Mouse (Mus musculus): ENCODE measurements around the gene Slmap. TPM values are rescaled to one million over a fixed set of nuclear protein-coding genes. Genes with fewer than 3 reads are reported as not detected.

The Slmap gene
- polyA plus RNA-seq, 1 experiment from 2014 or later, result 24.3 TPM

GRCm38 (mm10) chr14:26431919-26432318 lies 102.8 kb downstream of the Slmap start:
- WGBS, result 93% methylated on average over 2 of the region's 2 CpGs
- no peak for ATAC-seq (replicated peaks; ENCODE audit: low FRiP score, low read depth)

GRCm38 (mm10) chr14:26420231-26420630 lies 114.5 kb downstream of the Slmap start:
- H3K36me3 ChIP-seq (ENCODE audit: insufficient read depth, low read length), result peaks cover 30% of the 10 kb centered on the region
- H3K4me1 ChIP-seq (replicated peaks; ENCODE audit: insufficient read depth, low read length), result no peaks in the 10 kb centered on the region
- no peak overlapping the region for H3K4me3 ChIP-seq (replicated peaks; ENCODE audit: low read depth, low read length)
- no peak overlapping the region for H3K4me2 ChIP-seq (ENCODE audit: low read length)
- H3K27me3 ChIP-seq (ENCODE audit: insufficient read depth, low read length), result no peaks in the 10 kb centered on the region
- H3K9me3 ChIP-seq (replicated peaks; ENCODE audit: low read length), result no peaks in the 10 kb centered on the region
- TF ChIP-seq CTCF (IDR thresholded peaks at IDR 0.05; ENCODE audit: low read depth), result no peak
- ATAC-seq (replicated peaks; ENCODE audit: low FRiP score, low read depth) (no peak), DNase-seq (ENCODE audit: low spot score) (no peak)
- no peak overlapping the region for H3K27ac ChIP-seq
- 72% methylated on average over 2 of the region's 2 CpGs for WGBS
- no peak overlapping the region for H3K9ac ChIP-seq (ENCODE audit: low read depth, low read length)

More at GRCm38 (mm10) chr14:26431919-26432318, 102.8 kb downstream of the Slmap start:
- no peak for DNase-seq (ENCODE audit: low spot score)
- 0 out of 2 replicates have a peak, but pooled peaks cover 5% of the 10 kb centered on the region for H3K36me3 ChIP-seq (ENCODE audit: insufficient read depth, low read length)
- H3K4me3 ChIP-seq (replicated peaks; ENCODE audit: low read depth, low read length), result no peak overlapping the region
- H3K9me3 ChIP-seq (replicated peaks; ENCODE audit: low read length), result no peaks in the 10 kb centered on the region
- no peak overlapping the region for H3K27ac ChIP-seq
- H3K27me3 ChIP-seq (ENCODE audit: insufficient read depth, low read length), result no peaks in the 10 kb centered on the region
- H3K4me2 ChIP-seq (ENCODE audit: low read length), result no peak overlapping the region
- no peak overlapping the region for H3K9ac ChIP-seq (ENCODE audit: low read depth, low read length)
- H3K4me1 ChIP-seq (replicated peaks; ENCODE audit: insufficient read depth, low read length), result no peaks in the 10 kb centered on the region
- no peak for TF ChIP-seq CTCF (IDR thresholded peaks at IDR 0.05; ENCODE audit: low read depth)

GRCm38 (mm10) chr14:26417956-26418355 lies 116.8 kb downstream of the Slmap start:
- Histone ChIP-seq H3K9ac (ENCODE audit: low read depth, low read length) (no peak overlapping the region), H3K27me3 (ENCODE audit: insufficient read depth, low read length) (no peaks in the 10 kb centered on the region), H3K9me3 (replicated peaks; ENCODE audit: low read length) (no peaks in the 10 kb centered on the region), H3K4me1 (replicated peaks; ENCODE audit: insufficient read depth, low read length) (no peaks in the 10 kb centered on the region), H3K36me3 (ENCODE audit: insufficient read depth, low read length) (peaks cover 17% of the 10 kb centered on the region), H3K27ac (no peak overlapping the region), H3K4me3 (replicated peaks; ENCODE audit: low read depth, low read length) (no peak overlapping the region), H3K4me2 (ENCODE audit: low read length) (no peak overlapping the region)
- ATAC-seq (replicated peaks; ENCODE audit: low FRiP score, low read depth), result no peak
- 74% methylated on average over 5 of the region's 5 CpGs for WGBS
- TF ChIP-seq CTCF (IDR thresholded peaks at IDR 0.05; ENCODE audit: low read depth), result no peak
- no peak for DNase-seq (ENCODE audit: low spot score)

GRCm38 (mm10) chr14:26417088-26417487 lies 117.6 kb downstream of the Slmap start:
- ATAC-seq (replicated peaks; ENCODE audit: low FRiP score, low read depth), result no peak
- no peaks in the 10 kb centered on the region for H3K9me3 ChIP-seq (replicated peaks; ENCODE audit: low read length)
- H3K36me3 ChIP-seq (ENCODE audit: insufficient read depth, low read length), result peaks cover 9% of the 10 kb centered on the region
- no peaks in the 10 kb centered on the region for H3K27me3 ChIP-seq (ENCODE audit: insufficient read depth, low read length)
- TF ChIP-seq CTCF (IDR thresholded peaks at IDR 0.05; ENCODE audit: low read depth), result no peak
- WGBS, result 65% methylated on average over 4 of the region's 4 CpGs
- no peak for DNase-seq (ENCODE audit: low spot score)
- H3K27ac ChIP-seq, result no peak overlapping the region
- H3K4me3 ChIP-seq (replicated peaks; ENCODE audit: low read depth, low read length), result no peak overlapping the region
- no peaks in the 10 kb centered on the region for H3K4me1 ChIP-seq (replicated peaks; ENCODE audit: insufficient read depth, low read length)
- H3K9ac ChIP-seq (ENCODE audit: low read depth, low read length), result no peak overlapping the region
- no peak overlapping the region for H3K4me2 ChIP-seq (ENCODE audit: low read length)

GRCm38 (mm10) chr14:26413581-26413980 lies 121.2 kb downstream of the Slmap start:
- H3K27ac ChIP-seq, result no peak overlapping the region
- no peak for ATAC-seq (replicated peaks; ENCODE audit: low FRiP score, low read depth)
- no peak for TF ChIP-seq CTCF (IDR thresholded peaks at IDR 0.05; ENCODE audit: low read depth)
- no peaks in the 10 kb centered on the region for H3K9me3 ChIP-seq (replicated peaks; ENCODE audit: low read length)
- no peak for DNase-seq (ENCODE audit: low spot score)
- H3K9ac ChIP-seq (ENCODE audit: low read depth, low read length), result no peak overlapping the region
- WGBS, result 86% methylated on average over 1 of the region's 1 CpGs
- H3K4me2 ChIP-seq (ENCODE audit: low read length), result no peak overlapping the region
- no peak overlapping the region for H3K4me3 ChIP-seq (replicated peaks; ENCODE audit: low read depth, low read length)
- H3K27me3 ChIP-seq (ENCODE audit: insufficient read depth, low read length), result no peaks in the 10 kb centered on the region
- H3K36me3 ChIP-seq (ENCODE audit: insufficient read depth, low read length), result no peaks in the 10 kb centered on the region
- H3K4me1 ChIP-seq (replicated peaks; ENCODE audit: insufficient read depth, low read length), result no peaks in the 10 kb centered on the region

- no peaks in the 10 kb centered on the region for H3K9me3 ChIP-seq (replicated peaks; ENCODE audit: low read length)
- no peak overlapping the region for H3K4me3 ChIP-seq (replicated peaks; ENCODE audit: low read depth, low read length)
- no peak overlapping the region for H3K9ac ChIP-seq (ENCODE audit: low read depth, low read length)
- ATAC-seq (replicated peaks; ENCODE audit: low FRiP score, low read depth) (no peak), DNase-seq (ENCODE audit: low spot score) (no peak)
- H3K4me2 ChIP-seq (ENCODE audit: low read length), result no peak overlapping the region
- H3K27ac ChIP-seq, result no peak overlapping the region
- 90% methylated on average over 7 of the region's 7 CpGs for WGBS
- 0 out of 2 replicates have a peak, but pooled peaks cover 5% of the 10 kb centered on the region for H3K36me3 ChIP-seq (ENCODE audit: insufficient read depth, low read length)
- TF ChIP-seq CTCF (IDR thresholded peaks at IDR 0.05; ENCODE audit: low read depth), result no peak
- no peaks in the 10 kb centered on the region for H3K27me3 ChIP-seq (ENCODE audit: insufficient read depth, low read length)
- H3K4me1 ChIP-seq (replicated peaks; ENCODE audit: insufficient read depth, low read length), result no peaks in the 10 kb centered on the region
Observed at GRCm38 (mm10) chr14:26406746-26407145, 128.0 kb downstream of the Slmap start.

Measured in kidney, postnatal 0 days (tissue).